Mouse (Mus musculus) liver, embryonic 12.5 days (tissue): ENCODE measurements around the gene Adamts2. TPM values are rescaled to one million over a fixed set of nuclear protein-coding genes. Genes with fewer than 3 reads are reported as not detected.
A peak's percentile ranks its signal among the peaks of the same experiment; 100 is the strongest.

ENCODE experiments used
- ATAC-seq: fragments of 200-750 bp; cut with Nextera tagmentation; 2 replicates; pipeline ENCODE4 v1.8.0; 2017; ENCODE audit warnings: moderate number of reproducible peaks, mild to moderate bottlenecking, moderate library complexity
- H3K27ac ChIP-seq: fragments of 300-500 bp; sonication (generic); 2 replicates; pipeline ENCODE4 v1.5.1; 2016; ENCODE audit warnings: mild to moderate bottlenecking
- H3K27me3 ChIP-seq: fragments of 300-500 bp; sonication (generic); replicated peaks from 2 replicates; pipeline ENCODE4 v1.6.1; 2016; ENCODE audit warnings: mild to moderate bottlenecking, moderate library complexity
- H3K36me3 ChIP-seq: fragments of 300-500 bp; sonication (generic); 2 replicates; pipeline ENCODE4 v1.6.1; 2016; ENCODE audit warnings: mild to moderate bottlenecking, moderate library complexity
- H3K4me1 ChIP-seq: fragments of 300-500 bp; sonication (generic); 2 replicates; pipeline ENCODE4 v1.6.1; 2016
- H3K4me2 ChIP-seq: fragments of 300-500 bp; sonication (generic); 2 replicates; pipeline ENCODE4 v1.6.1; 2016; ENCODE audit warnings: mild to moderate bottlenecking, moderate library complexity
- H3K4me3 ChIP-seq: fragments of 300-500 bp; sonication (generic); 2 replicates; pipeline ENCODE4 v1.5.1; 2016; ENCODE audit warnings: mild to moderate bottlenecking, moderate library complexity
- H3K9ac ChIP-seq: fragments of 300-500 bp; sonication (generic); 2 replicates; pipeline ENCODE4 v1.6.1; 2016; ENCODE audit warnings: mild to moderate bottlenecking, moderate library complexity
- H3K9me3 ChIP-seq: fragments of 300-500 bp; sonication (generic); replicated peaks from 2 replicates; pipeline ENCODE4 v1.6.1; 2016; ENCODE audit warnings: mild to moderate bottlenecking, moderate library complexity
- WGBS: fragments of 180-500 bp; shearing (Covaris S2); methylation state at CpG from one replicate; pipeline ENCODE4 v1.1.7; 2016; ENCODE audit not compliant: insufficient replicate concordance; 5-methylcytosine and 5-hydroxymethylcytosine counted together
- polyA plus RNA-seq: library from polyadenylated mRNA; unstranded; fragments of >200 nt; fragmentation: Nextera tagmentation; extraction: Ambion mirVana; gene quantifications from 2 replicates; pipeline ENCODE4 v1.2.1, GENCODE M21; 2016

Adamts2 gene
- polyA plus RNA-seq, 1 experiment from 2014 or later = 4.4 TPM

DNA sequence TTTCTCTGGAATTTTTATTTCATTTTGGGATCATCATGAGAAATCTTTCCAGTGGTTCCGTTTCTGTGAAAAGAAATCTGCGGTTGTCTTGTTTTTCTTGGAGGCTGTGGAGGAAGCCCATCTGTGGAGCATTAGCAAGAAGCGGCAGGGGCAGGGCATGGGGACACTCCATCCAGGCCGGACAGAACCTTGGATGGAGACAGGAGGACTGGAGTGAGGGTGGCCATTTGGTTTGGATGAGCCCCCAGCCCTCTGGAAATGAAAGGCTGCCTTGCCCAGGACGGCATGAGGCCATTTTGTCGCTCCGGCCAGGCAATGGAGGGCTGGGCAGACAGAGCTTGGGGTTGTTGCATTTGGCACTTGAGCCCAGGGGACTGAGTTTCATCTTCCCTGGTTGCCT lies 80.1 kb downstream of the Adamts2 start:
- Histone ChIP-seq H3K9ac (no peak overlapping the region), H3K4me1 (no peaks in the 10 kb centered on the region), H3K9me3 (no peaks in the 10 kb centered on the region), H3K4me3 (no peak overlapping the region), H3K4me2 (no peak overlapping the region), H3K27ac (no peak overlapping the region), H3K27me3 (no peaks in the 10 kb centered on the region), H3K36me3 (no peaks in the 10 kb centered on the region)
- no peak for ATAC-seq
- WGBS = 71% methylated on average over 7 of the region's 7 CpGs

- no peaks in the 10 kb centered on the region for H3K9me3 ChIP-seq
- H3K9ac ChIP-seq = no peak overlapping the region
- H3K27me3 ChIP-seq = no peaks in the 10 kb centered on the region
- ATAC-seq = no peak
- H3K4me3 ChIP-seq = no peak overlapping the region
- H3K27ac ChIP-seq = no peak overlapping the region
- 50% methylated on average over 2 of the region's 2 CpGs for WGBS
- H3K4me2 ChIP-seq = no peak overlapping the region
- H3K36me3 ChIP-seq = no peaks in the 10 kb centered on the region
- H3K4me1 ChIP-seq = no peaks in the 10 kb centered on the region
Measured at GRCm38 (mm10) chr11:50683821-50684220, 81.9 kb downstream of the Adamts2 start.

DNA sequence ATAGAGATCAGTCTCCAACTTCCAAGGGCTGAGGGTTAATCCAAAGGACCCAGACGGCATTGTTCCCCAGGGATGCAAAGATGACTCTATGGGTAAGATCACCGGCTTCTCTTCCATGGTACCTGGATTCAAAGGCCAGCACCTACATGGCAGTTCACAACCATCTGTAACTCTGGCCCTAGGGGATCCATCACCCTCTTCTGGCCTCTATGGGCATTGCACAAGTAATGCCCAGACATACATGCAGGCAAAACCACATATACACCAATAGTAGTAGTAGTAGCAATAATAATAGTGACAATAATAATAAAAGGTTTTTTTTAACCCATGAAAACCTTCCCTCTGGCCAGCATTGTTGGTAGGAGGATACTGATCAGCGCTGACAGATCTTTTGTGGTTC lies 86.7 kb downstream of the Adamts2 start:
- no peak overlapping the region for H3K4me2 ChIP-seq
- H3K27ac ChIP-seq = no peak overlapping the region
- H3K36me3 ChIP-seq = no peaks in the 10 kb centered on the region
- no peak overlapping the region for H3K9ac ChIP-seq
- no peaks in the 10 kb centered on the region for H3K4me1 ChIP-seq
- ATAC-seq = no peak
- H3K4me3 ChIP-seq = no peak overlapping the region
- 65% methylated on average over 3 of the region's 3 CpGs for WGBS
- no peaks in the 10 kb centered on the region for H3K9me3 ChIP-seq
- H3K27me3 ChIP-seq = no peaks in the 10 kb centered on the region

GRCm38 (mm10) chr11:50689672-50690071 lies 87.8 kb downstream of the Adamts2 start:
- Histone ChIP-seq H3K4me3 (no peak overlapping the region), H3K27me3 (no peaks in the 10 kb centered on the region), H3K36me3 (no peaks in the 10 kb centered on the region), H3K4me2 (no peak overlapping the region), H3K9me3 (no peaks in the 10 kb centered on the region), H3K4me1 (no peaks in the 10 kb centered on the region), H3K9ac (no peak overlapping the region), H3K27ac (no peak overlapping the region)
- ATAC-seq = no peak
- 90% methylated on average over 4 of the region's 4 CpGs for WGBS

DNA sequence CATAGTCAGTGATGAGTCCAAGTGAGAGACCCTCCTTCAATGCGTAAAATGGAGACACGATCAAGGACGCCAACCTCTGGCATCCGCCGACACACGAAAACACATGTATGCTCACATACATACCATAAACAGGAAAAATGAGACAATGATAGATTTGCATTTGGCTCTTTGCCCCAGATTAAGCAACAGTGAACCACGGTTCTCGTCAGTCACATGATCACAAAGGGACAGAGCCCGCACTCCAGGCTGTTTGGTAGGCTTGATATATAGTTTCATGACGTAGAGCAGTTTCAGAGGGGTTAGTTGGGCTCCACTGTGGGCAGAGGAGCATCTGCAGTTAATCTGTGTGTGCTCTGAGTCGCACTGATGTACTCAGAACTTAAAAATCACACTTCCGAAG lies 98.1 kb downstream of the Adamts2 start:
- 79% methylated on average over 12 of the region's 12 CpGs for WGBS

DNA sequence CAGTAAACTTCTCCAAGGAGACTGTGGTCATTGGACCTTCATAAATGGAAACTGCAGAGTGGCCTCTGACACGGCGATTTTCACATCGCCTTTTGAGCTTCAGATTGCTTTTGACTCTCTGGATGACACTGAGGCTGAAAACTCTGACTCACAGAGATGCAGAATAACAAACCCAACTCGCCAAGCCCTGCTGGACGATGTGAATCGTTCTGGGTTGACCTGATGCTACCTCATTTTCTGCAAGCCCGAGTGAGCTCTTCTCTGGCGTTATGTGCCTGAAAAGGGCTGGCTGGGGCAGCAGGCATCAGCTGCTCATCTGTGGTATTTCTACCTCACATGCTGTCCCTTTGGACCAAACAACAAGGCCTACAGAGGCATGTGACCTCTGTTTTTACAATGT lies 98.6 kb downstream of the Adamts2 start:
- H3K4me2 ChIP-seq = no peak overlapping the region
- no peaks in the 10 kb centered on the region for H3K36me3 ChIP-seq
- H3K27me3 ChIP-seq = no peaks in the 10 kb centered on the region
- no peak for ATAC-seq
- no peak overlapping the region for H3K9ac ChIP-seq
- 74% methylated on average over 8 of the region's 8 CpGs for WGBS
- H3K4me3 ChIP-seq = no peak overlapping the region
- H3K9me3 ChIP-seq = no peaks in the 10 kb centered on the region
- H3K4me1 ChIP-seq = no peaks in the 10 kb centered on the region
- H3K27ac ChIP-seq = no peak overlapping the region

More for the DNA sequence above, 98.1 kb downstream of the Adamts2 start:
- H3K9me3 ChIP-seq = no peaks in the 10 kb centered on the region
- no peaks in the 10 kb centered on the region for H3K36me3 ChIP-seq
- no peak for ATAC-seq
- H3K27me3 ChIP-seq = no peaks in the 10 kb centered on the region
- no peak overlapping the region for H3K9ac ChIP-seq
- no peak overlapping the region for H3K4me2 ChIP-seq
- no peak overlapping the region for H3K27ac ChIP-seq
- H3K4me3 ChIP-seq = no peak overlapping the region
- no peaks in the 10 kb centered on the region for H3K4me1 ChIP-seq

DNA sequence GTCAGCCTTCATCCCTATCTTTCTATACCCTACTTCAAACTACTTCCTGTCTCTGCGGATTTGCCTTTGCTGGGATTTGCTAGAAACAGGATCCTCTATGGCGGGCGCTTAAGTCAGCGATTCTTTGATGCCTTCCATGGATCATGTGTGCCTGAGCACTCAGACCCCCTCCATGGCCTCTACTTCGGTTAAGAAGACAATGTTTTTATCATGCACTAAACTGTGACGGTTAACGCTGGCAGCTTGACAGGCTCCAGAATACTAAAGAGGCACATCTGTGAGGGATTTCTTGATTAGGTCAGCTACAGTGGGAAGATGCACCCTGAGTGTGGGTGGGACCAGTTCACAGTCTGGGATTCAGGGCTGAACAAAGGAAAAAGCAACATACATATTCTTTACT lies 101.5 kb downstream of the Adamts2 start:
- WGBS = 45% methylated on average over 7 of the region's 7 CpGs
- ATAC-seq = no peak

DNA sequence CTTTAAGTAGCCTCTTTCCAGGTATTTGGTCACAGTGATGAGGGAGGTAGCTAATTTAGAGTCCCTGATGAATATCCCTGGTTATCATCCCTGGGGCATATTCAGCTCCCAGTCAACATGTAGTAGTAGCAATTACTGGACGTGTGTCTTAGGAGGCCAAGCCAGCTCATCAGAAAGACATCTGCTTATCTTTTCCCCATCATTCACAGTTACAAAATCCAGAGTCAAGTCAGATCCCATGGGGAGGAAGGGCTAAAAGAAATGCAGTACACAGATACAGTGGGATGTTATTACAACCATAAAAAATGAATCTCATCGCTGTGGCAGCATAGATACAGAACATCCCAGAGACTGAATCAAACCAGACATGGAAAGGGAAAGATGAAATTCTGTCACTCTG lies 102.6 kb downstream of the Adamts2 start:
- 69% methylated on average over 2 of the region's 2 CpGs for WGBS
- no peak for ATAC-seq
- Histone ChIP-seq H3K4me3 (no peak overlapping the region), H3K9ac (no peak overlapping the region), H3K36me3 (no peaks in the 10 kb centered on the region), H3K4me2 (no peak overlapping the region), H3K4me1 (no peaks in the 10 kb centered on the region), H3K27ac (no peak overlapping the region), H3K27me3 (no peaks in the 10 kb centered on the region), H3K9me3 (no peaks in the 10 kb centered on the region)

More for the DNA sequence above, 101.5 kb downstream of the Adamts2 start:
- no peak overlapping the region for H3K4me2 ChIP-seq
- no peak overlapping the region for H3K9ac ChIP-seq
- H3K27me3 ChIP-seq = no peaks in the 10 kb centered on the region
- no peaks in the 10 kb centered on the region for H3K9me3 ChIP-seq
- no peaks in the 10 kb centered on the region for H3K36me3 ChIP-seq
- no peak overlapping the region for H3K4me3 ChIP-seq
- no peaks in the 10 kb centered on the region for H3K4me1 ChIP-seq
- no peak overlapping the region for H3K27ac ChIP-seq

DNA sequence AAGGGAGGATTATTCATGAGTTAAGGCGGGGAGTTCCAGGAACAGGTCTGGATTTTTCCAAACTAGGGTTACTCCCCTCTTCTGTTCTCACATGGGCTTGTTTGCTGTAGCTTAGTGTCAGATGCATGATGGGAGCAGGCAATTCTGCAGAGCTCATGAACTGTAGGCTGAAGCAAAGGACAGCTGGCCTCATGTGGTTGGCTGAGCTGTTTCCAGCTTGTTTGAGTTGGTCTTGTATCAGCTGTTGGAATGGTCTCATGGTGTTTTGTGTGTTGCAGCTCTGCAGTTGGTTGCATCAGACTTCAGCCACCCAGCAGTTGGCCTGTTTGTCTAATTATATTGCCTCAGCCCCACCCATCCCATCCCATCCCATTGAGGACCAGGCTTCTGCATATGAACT lies 105.4 kb downstream of the Adamts2 start:
- ATAC-seq = no peak
- H3K4me2 ChIP-seq = no peak overlapping the region
- no peaks in the 10 kb centered on the region for H3K27me3 ChIP-seq
- no peaks in the 10 kb centered on the region for H3K9me3 ChIP-seq
- H3K27ac ChIP-seq = no peak overlapping the region
- H3K4me3 ChIP-seq = no peak overlapping the region
- WGBS = 61% methylated on average over 1 of the region's 1 CpGs
- no peaks in the 10 kb centered on the region for H3K36me3 ChIP-seq
- no peak overlapping the region for H3K9ac ChIP-seq
- no peaks in the 10 kb centered on the region for H3K4me1 ChIP-seq

DNA sequence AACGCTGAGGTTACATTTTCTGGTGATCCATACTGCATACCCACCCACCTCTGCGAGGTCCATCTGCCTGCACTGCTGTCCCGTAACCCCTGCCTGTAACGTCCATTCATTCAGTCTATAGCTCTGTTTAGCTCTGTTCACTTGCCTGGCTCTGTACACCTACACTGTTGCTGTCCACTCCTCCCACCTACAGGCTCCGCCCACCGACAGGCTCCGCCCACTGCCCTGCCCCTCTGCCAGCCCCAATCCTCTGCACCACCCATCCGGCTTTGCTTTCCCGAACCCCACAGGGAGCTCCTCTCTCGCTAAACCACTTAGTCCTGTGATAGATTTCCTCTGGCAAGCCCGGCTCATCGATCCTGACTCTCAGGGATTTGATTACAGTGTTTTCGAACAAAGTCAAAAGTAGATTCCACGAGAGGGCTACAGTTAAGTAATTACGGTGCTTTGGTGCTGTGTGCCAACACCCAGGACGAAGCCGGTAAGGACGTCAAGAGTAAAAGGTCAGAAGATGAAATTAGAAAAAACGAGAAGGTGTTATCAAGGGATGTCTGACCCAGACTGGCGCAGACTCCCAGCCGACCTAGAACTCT lies 111.8 kb downstream of the Adamts2 start:
- Histone ChIP-seq H3K4me1 (no peaks in the 10 kb centered on the region), H3K9ac (no peak overlapping the region), H3K27ac (no peak overlapping the region), H3K9me3 (no peaks in the 10 kb centered on the region), H3K4me3 (no peak overlapping the region), H3K4me2 (peak overlapping the region; percentile 4; the same call in 1 of the 2 replicates), H3K27me3 (no peaks in the 10 kb centered on the region), H3K36me3 (no peaks in the 10 kb centered on the region)
- WGBS = 31% methylated on average over 21 of the region's 21 CpGs
- ATAC-seq = no peak; the same call in 1 of the 2 replicates

GRCm38 (mm10) chr11:50715091-50715490 lies 113.2 kb downstream of the Adamts2 start:
- no peak overlapping the region for H3K4me2 ChIP-seq
- no peak for ATAC-seq
- H3K9me3 ChIP-seq = no peaks in the 10 kb centered on the region
- H3K36me3 ChIP-seq = no peaks in the 10 kb centered on the region
- no peak overlapping the region for H3K27ac ChIP-seq
- H3K4me1 ChIP-seq = no peaks in the 10 kb centered on the region
- H3K4me3 ChIP-seq = no peak overlapping the region
- H3K27me3 ChIP-seq = no peaks in the 10 kb centered on the region
- no peak overlapping the region for H3K9ac ChIP-seq
- 40% methylated on average over 6 of the region's 6 CpGs for WGBS

- Histone ChIP-seq H3K9me3 (no peaks in the 10 kb centered on the region), H3K9ac (no peak overlapping the region), H3K4me2 (no peak overlapping the region), H3K27me3 (no peaks in the 10 kb centered on the region), H3K4me3 (no peak overlapping the region), H3K27ac (no peak overlapping the region), H3K4me1 (no peaks in the 10 kb centered on the region), H3K36me3 (no peaks in the 10 kb centered on the region)
- WGBS = 60% methylated on average over 12 of the region's 12 CpGs
- ATAC-seq = no peak
Measured at GRCm38 (mm10) chr11:50717381-50717897, 115.6 kb downstream of the Adamts2 start.

GRCm38 (mm10) chr11:50718862-50719261 lies 117.0 kb downstream of the Adamts2 start:
- Histone ChIP-seq H3K27me3 (no peaks in the 10 kb centered on the region), H3K9me3 (no peaks in the 10 kb centered on the region), H3K4me3 (no peak overlapping the region), H3K27ac (no peak overlapping the region), H3K4me1 (no peaks in the 10 kb centered on the region), H3K9ac (no peak overlapping the region), H3K4me2 (no peak overlapping the region), H3K36me3 (no peaks in the 10 kb centered on the region)
- WGBS = 47% methylated on average over 6 of the region's 6 CpGs
- ATAC-seq = no peak
